Mouse (Mus musculus): ENCODE measurements around the gene Zc2hc1c. TPM values are rescaled to one million over a fixed set of nuclear protein-coding genes. Genes with fewer than 3 reads are reported as not detected.

The Zc2hc1c gene
- total and polyA plus RNA-seq, 3 experiments = 0.04 to 0.39 TPM; not detected in 1

- Histone ChIP-seq H3K79me2 (ENCODE audit: control insufficient read depth, insufficient read depth, low read length, poor library complexity) (no peaks in the 10 kb centered on the region), H3K9me3 (replicated peaks; ENCODE audit: insufficient read depth, low read length) (no peaks in the 10 kb centered on the region), H3K27me3 (ENCODE audit: control insufficient read depth in 1 of 2, insufficient read depth in 2 of 2, low read length in 2 of 2) (no peaks in the 10 kb centered on the region; a peak in 1 of 4 replicates), H3K9ac (ENCODE audit: control insufficient read depth, low read depth, low read length, poor library complexity, severe bottlenecking) (no peak overlapping the region), H3K36me3 (ENCODE audit: control insufficient read depth in 1 of 2, insufficient read depth in 2 of 2, low read length in 2 of 2) (peaks cover 0 to 9% of the 10 kb centered on the region in 2 experiments; a peak in 2 of 4 replicates), H3K4me3 (ENCODE audit: control insufficient read depth in 1 of 2, insufficient read depth in 1 of 2, low read depth in 2 of 2, low read length in 2 of 2) (no peak overlapping the region), H3K27ac (ENCODE audit: control insufficient read depth, low read depth, low read length) (no peak overlapping the region), H3K4me1 (ENCODE audit: control insufficient read depth in 1 of 2, insufficient read depth in 2 of 2, low read length in 2 of 2) (peaks cover 5 to 8% of the 10 kb centered on the region in 2 experiments)
- no peak for DNase-seq (ENCODE audit: low read depth, low spot score)
- TF ChIP-seq MAZ (IDR thresholded peaks at IDR 0.05; ENCODE audit: low read depth, low read length) = no peak
- TF ChIP-seq MXI1 (IDR thresholded peaks at IDR 0.05; ENCODE audit: low read depth, low read length) = no peak
- no peak for TF ChIP-seq RCOR1 (IDR thresholded peaks at IDR 0.05; ENCODE audit: low read depth, low read length)
- TF ChIP-seq CHD1 (IDR thresholded peaks at IDR 0.05; ENCODE audit: low read depth, low read length) = no peak
- TF ChIP-seq MYC (IDR thresholded peaks at IDR 0.05; ENCODE audit: low read depth, low read length) = no peak
- no peak for TF ChIP-seq RAD21 (IDR thresholded peaks at IDR 0.05; ENCODE audit: low read depth, low read length)
- TF ChIP-seq MEF2A (IDR thresholded peaks at IDR 0.05; ENCODE audit: extremely low read depth, insufficient replicate concordance, low read depth, low read length, poor library complexity, severe bottlenecking) = no peak
- no peak for TF ChIP-seq MYB (IDR thresholded peaks at IDR 0.05; ENCODE audit: low read depth, low read length)
These were observed 2.2 kb downstream of the Zc2hc1c start for GRCm38 (mm10) chr12:85290633-85291032.

GRCm38 (mm10) chr12:85291541-85291940 is 3.1 kb downstream of the Zc2hc1c start:
- no peak overlapping the region for H3K9ac ChIP-seq (ENCODE audit: control insufficient read depth, low read depth, low read length, poor library complexity, severe bottlenecking)
- H3K4me1 ChIP-seq (ENCODE audit: control insufficient read depth in 1 of 2, insufficient read depth in 2 of 2, low read length in 2 of 2) = peaks cover 5 to 8% of the 10 kb centered on the region in 2 experiments
- no peaks in the 10 kb centered on the region for H3K79me2 ChIP-seq (ENCODE audit: control insufficient read depth, insufficient read depth, low read length, poor library complexity)
- no peak for DNase-seq (ENCODE audit: low read depth, low spot score)
- H3K27me3 ChIP-seq (ENCODE audit: control insufficient read depth in 1 of 2, insufficient read depth in 2 of 2, low read length in 2 of 2) = no peaks in the 10 kb centered on the region; a peak in 1 of 4 replicates
- H3K27ac ChIP-seq (ENCODE audit: control insufficient read depth, low read depth, low read length) = no peak overlapping the region
- peaks cover 0 to 9% of the 10 kb centered on the region in 2 experiments; a peak in 2 of 4 replicates for H3K36me3 ChIP-seq (ENCODE audit: control insufficient read depth in 1 of 2, insufficient read depth in 2 of 2, low read length in 2 of 2)
- TF ChIP-seq MEF2A (IDR thresholded peaks at IDR 0.05; ENCODE audit: extremely low read depth, insufficient replicate concordance, low read depth, low read length, poor library complexity, severe bottlenecking) (no peak), GABPA (IDR thresholded peaks at IDR 0.05; ENCODE audit: low read depth, low read length) (no peak), ZMIZ1 (IDR thresholded peaks at IDR 0.05; ENCODE audit: low read depth, low read length) (no peak), NELFE (IDR thresholded peaks at IDR 0.05; ENCODE audit: low read depth, low read length) (no peak)
- no peak overlapping the region for H3K4me3 ChIP-seq (ENCODE audit: control insufficient read depth in 1 of 2, insufficient read depth in 1 of 2, low read depth in 2 of 2, low read length in 2 of 2)
- H3K9me3 ChIP-seq (replicated peaks; ENCODE audit: insufficient read depth, low read length) = no peaks in the 10 kb centered on the region

- no peak overlapping the region for H3K9ac ChIP-seq (ENCODE audit: control insufficient read depth, low read depth, low read length, poor library complexity, severe bottlenecking)
- no peak for TF ChIP-seq ETS1 (IDR thresholded peaks at IDR 0.05; ENCODE audit: low read depth, low read length)
- TF ChIP-seq EP300 (IDR thresholded peaks at IDR 0.05; ENCODE audit: low read depth in 1 of 2, low read length in 2 of 2) = peak in 1 of 2 experiments; percentile 33; a peak in 2 of 4 replicates
- TF ChIP-seq GABPA (IDR thresholded peaks at IDR 0.05; ENCODE audit: low read depth, low read length) = no peak
- H3K36me3 ChIP-seq (ENCODE audit: control insufficient read depth in 1 of 2, insufficient read depth in 2 of 2, low read length in 2 of 2) = peaks cover 0 to 9% of the 10 kb centered on the region in 2 experiments; a peak in 2 of 4 replicates
- no peaks in the 10 kb centered on the region for H3K79me2 ChIP-seq (ENCODE audit: control insufficient read depth, insufficient read depth, low read length, poor library complexity)
- H3K27ac ChIP-seq (ENCODE audit: control insufficient read depth, low read depth, low read length) = no peak overlapping the region
- H3K4me3 ChIP-seq (ENCODE audit: control insufficient read depth in 1 of 2, insufficient read depth in 1 of 2, low read depth in 2 of 2, low read length in 2 of 2) = no peak overlapping the region
- H3K9me3 ChIP-seq (replicated peaks; ENCODE audit: insufficient read depth, low read length) = no peaks in the 10 kb centered on the region
- H3K27me3 ChIP-seq (ENCODE audit: control insufficient read depth in 1 of 2, insufficient read depth in 2 of 2, low read length in 2 of 2) = no peaks in the 10 kb centered on the region; a peak in 1 of 4 replicates
- no peak for DNase-seq (ENCODE audit: low read depth, low spot score)
- peaks cover 3 to 8% of the 10 kb centered on the region in 2 experiments for H3K4me1 ChIP-seq (ENCODE audit: control insufficient read depth in 1 of 2, insufficient read depth in 2 of 2, low read length in 2 of 2)
These were observed 3.9 kb downstream of the Zc2hc1c start for GRCm38 (mm10) chr12:85292288-85292687.
